Mouse (Mus musculus) limb, embryonic 14.5 days (tissue): ENCODE results near the gene Apba3. TPM values are rescaled to one million over a fixed set of nuclear protein-coding genes. Genes with fewer than 3 reads are reported as not detected.

Source experiments
- ATAC-seq: fragments of 200-750 bp; cut with Nextera tagmentation; 2 replicates; pipeline ENCODE4 v1.8.0; 2017; ENCODE audit warnings: low read depth, moderate number of reproducible peaks, moderate TSS enrichment; ENCODE audit not compliant: low FRiP score
- DNase-seq: peaks from one replicate; pipeline ENCODE4 v3.0.0-alpha.2; 2015; ENCODE audit warnings: low spot score
- H3K27ac ChIP-seq: fragments of 300-500 bp; sonication (generic); replicated peaks from 2 replicates; pipeline ENCODE4 v1.5.1; 2014; ENCODE audit warnings: low read depth, mild to moderate bottlenecking, low read length, moderate library complexity, mixed read lengths
- H3K27me3 ChIP-seq: fragments of 300-500 bp; sonication (generic); 2 replicates; pipeline ENCODE4 v1.6.1; 2014; ENCODE audit warnings: low read length, mixed read lengths; ENCODE audit not compliant: control insufficient read depth, insufficient read depth
- H3K36me3 ChIP-seq: fragments of 300-500 bp; sonication (generic); 2 replicates; pipeline ENCODE4 v1.6.1; 2014; ENCODE audit warnings: mild to moderate bottlenecking, low read length, moderate library complexity, mixed read lengths; ENCODE audit not compliant: control insufficient read depth, insufficient read depth
- H3K4me1 ChIP-seq: fragments of 300-500 bp; sonication (generic); 2 replicates; pipeline ENCODE4 v1.6.1; 2014; ENCODE audit warnings: antibody characterized with exemption, low read length, mixed read lengths; ENCODE audit not compliant: control insufficient read depth, insufficient read depth
- H3K4me2 ChIP-seq: fragments of 300-500 bp; sonication (generic); replicated peaks from 2 replicates; pipeline ENCODE4 v1.6.1; 2014; ENCODE audit warnings: low read depth, mild to moderate bottlenecking, low read length, moderate library complexity; ENCODE audit not compliant: severe bottlenecking
- H3K4me3 ChIP-seq: fragments of 300-500 bp; sonication (generic); replicated peaks from 2 replicates; pipeline ENCODE4 v1.5.1; 2014; ENCODE audit warnings: low read length
- H3K9ac ChIP-seq: fragments of 300-500 bp; sonication (generic); 2 replicates; pipeline ENCODE4 v1.6.1; 2014; ENCODE audit warnings: mild to moderate bottlenecking, low read depth, low read length, moderate library complexity; ENCODE audit not compliant: severe bottlenecking
- H3K9me3 ChIP-seq: fragments of 300-500 bp; sonication (generic); 2 replicates; pipeline ENCODE4 v1.6.1; 2016; ENCODE audit warnings: low read length; ENCODE audit not compliant: control insufficient read depth
- POLR2A ChIP-seq: fragments of 200-500 bp; IDR thresholded peaks from 2 replicates; pipeline ENCODE4 v1.8.0; 2012; ENCODE audit warnings: inconsistent platforms, mild to moderate bottlenecking, moderate library complexity, borderline replicate concordance; ENCODE audit not compliant: insufficient read depth, insufficient read length; ENCODE audit errors: extremely low read depth
- WGBS: fragments of 180-500 bp; shearing (Covaris S2); extraction: QIAGEN DNeasy Blood & Tissue Kit; methylation state at CpG from one replicate; pipeline ENCODE4 v1.1.7; 2014; 5-methylcytosine and 5-hydroxymethylcytosine counted together
- polyA plus RNA-seq, 2 experiments: library from polyadenylated mRNA; depleted of rRNA in 1 of 2; stranded (reverse) in 1 of 2; unstranded in 1 of 2; fragments of >200 nt; fragmentation: Nextera tagmentation in 1 of 2; extraction: Ambion mirVana in 1 of 2; gene quantifications; 2 replicates each; pipeline versions ENCODE4 v1.2.1 to v1.2.3; 2012 to 2014

The Apba3 gene
- polyA plus RNA-seq, 2 experiments = 58.2 to 77.9 TPM

GRCm38 (mm10) chr10:81316338-81317060 lies 49.7 kb downstream of the Apba3 start:
- WGBS = 52% methylated on average over 14 of the region's 16 CpGs
- no peak for ATAC-seq

GRCm38 (mm10) chr10:81317273-81317672 lies 50.5 kb downstream of the Apba3 start:
- peak overlapping the region; percentile 29 for H3K4me2 ChIP-seq
- no peaks in the 10 kb centered on the region for H3K27me3 ChIP-seq
- ATAC-seq (no peak), DNase-seq (peak; percentile 67)
- WGBS = 12% methylated on average over 17 of the region's 20 CpGs
- peak overlapping the region; percentile 3 for H3K4me3 ChIP-seq
- no peak for TF ChIP-seq POLR2A
- H3K27ac ChIP-seq = no peak overlapping the region
- peaks cover 23% of the 10 kb centered on the region for H3K4me1 ChIP-seq
- H3K9ac ChIP-seq = peak overlapping the region; percentile 5; the same call in 1 of the 2 replicates
- H3K36me3 ChIP-seq = peaks cover 61% of the 10 kb centered on the region
- no peaks in the 10 kb centered on the region for H3K9me3 ChIP-seq

More at GRCm38 (mm10) chr10:81316338-81317060, 49.7 kb downstream of the Apba3 start:
- H3K36me3 ChIP-seq = peaks cover 69% of the 10 kb centered on the region
- H3K27me3 ChIP-seq = no peaks in the 10 kb centered on the region
- H3K9me3 ChIP-seq = no peaks in the 10 kb centered on the region
- H3K4me3 ChIP-seq = peak overlapping the region; percentile 3
- 0 out of 2 replicates have a peak overlapping the region, but pooled peaks have one; percentile 26 for H3K27ac ChIP-seq
- TF ChIP-seq POLR2A = no peak
- peak overlapping the region; percentile 29 for H3K4me2 ChIP-seq
- DNase-seq = peak; percentile 42
- H3K9ac ChIP-seq = peak overlapping the region; percentile 5; the same call in 1 of the 2 replicates
- peaks cover 18% of the 10 kb centered on the region for H3K4me1 ChIP-seq

GRCm38 (mm10) chr10:81318589-81319329 lies 52.0 kb downstream of the Apba3 start:
- ATAC-seq (no peak), DNase-seq (no peak)
- peaks cover 61% of the 10 kb centered on the region for H3K36me3 ChIP-seq
- no peak for TF ChIP-seq POLR2A
- 92% methylated on average over 13 of the region's 13 CpGs for WGBS
- peaks cover 23% of the 10 kb centered on the region for H3K4me1 ChIP-seq
- H3K9ac ChIP-seq = peak overlapping the region; percentile 47; the same call in 1 of the 2 replicates
- no peaks in the 10 kb centered on the region for H3K27me3 ChIP-seq
- peak overlapping the region; percentile 62 for H3K4me2 ChIP-seq
- H3K27ac ChIP-seq = peak overlapping the region; percentile 87
- H3K9me3 ChIP-seq = no peaks in the 10 kb centered on the region
- H3K4me3 ChIP-seq = no peak overlapping the region

- no peak for DNase-seq
- H3K36me3 ChIP-seq = peaks cover 61% of the 10 kb centered on the region
- no peaks in the 10 kb centered on the region for H3K9me3 ChIP-seq
- H3K4me1 ChIP-seq = peaks cover 23% of the 10 kb centered on the region
- no peak for ATAC-seq
- H3K27ac ChIP-seq = peak overlapping the region; percentile 87
- peak overlapping the region; percentile 97 for H3K4me3 ChIP-seq
- H3K9ac ChIP-seq = peak overlapping the region; percentile 47
- H3K4me2 ChIP-seq = peak overlapping the region; percentile 62
- 26% methylated on average over 8 of the region's 8 CpGs for WGBS
- TF ChIP-seq POLR2A = no peak
- no peaks in the 10 kb centered on the region for H3K27me3 ChIP-seq
Observed at GRCm38 (mm10) chr10:81319330-81319699, 52.6 kb downstream of the Apba3 start.

GRCm38 (mm10) chr10:81319741-81320549 lies 53.2 kb downstream of the Apba3 start:
- peak overlapping the region; percentile 87 for H3K27ac ChIP-seq
- peaks cover 61% of the 10 kb centered on the region for H3K36me3 ChIP-seq
- TF ChIP-seq POLR2A = no peak
- H3K4me1 ChIP-seq = peaks cover 23% of the 10 kb centered on the region
- H3K4me3 ChIP-seq = peak overlapping the region; percentile 97
- peak overlapping the region; percentile 47 for H3K9ac ChIP-seq
- no peaks in the 10 kb centered on the region for H3K9me3 ChIP-seq
- no peaks in the 10 kb centered on the region for H3K27me3 ChIP-seq
- peak overlapping the region; percentile 62 for H3K4me2 ChIP-seq
- under 1% methylated on average over 37 of the region's 38 CpGs for WGBS
- no peak; the same call in 1 of the 2 replicates for ATAC-seq
- peak; percentile 99 for DNase-seq
